Mouse (Mus musculus) olfactory bulb, adult 2 months (tissue): ENCODE measurements around the gene Asb4.

ENCODE experiments used
- CTCF ChIP-seq: fragments of 200-500 bp; IDR thresholded peaks from 2 replicates; pipeline ENCODE4 v1.5.1; 2012; ENCODE audit warnings: low read depth, mild to moderate bottlenecking, low read length, moderate library complexity; ENCODE audit not compliant: insufficient read depth
- POLR2A ChIP-seq: fragments of 200-500 bp; IDR thresholded peaks from 2 replicates; pipeline ENCODE4 v1.6.1; 2012; ENCODE audit warnings: mild to moderate bottlenecking, low read depth, low read length, moderate library complexity; ENCODE audit not compliant: insufficient read depth

DNA sequence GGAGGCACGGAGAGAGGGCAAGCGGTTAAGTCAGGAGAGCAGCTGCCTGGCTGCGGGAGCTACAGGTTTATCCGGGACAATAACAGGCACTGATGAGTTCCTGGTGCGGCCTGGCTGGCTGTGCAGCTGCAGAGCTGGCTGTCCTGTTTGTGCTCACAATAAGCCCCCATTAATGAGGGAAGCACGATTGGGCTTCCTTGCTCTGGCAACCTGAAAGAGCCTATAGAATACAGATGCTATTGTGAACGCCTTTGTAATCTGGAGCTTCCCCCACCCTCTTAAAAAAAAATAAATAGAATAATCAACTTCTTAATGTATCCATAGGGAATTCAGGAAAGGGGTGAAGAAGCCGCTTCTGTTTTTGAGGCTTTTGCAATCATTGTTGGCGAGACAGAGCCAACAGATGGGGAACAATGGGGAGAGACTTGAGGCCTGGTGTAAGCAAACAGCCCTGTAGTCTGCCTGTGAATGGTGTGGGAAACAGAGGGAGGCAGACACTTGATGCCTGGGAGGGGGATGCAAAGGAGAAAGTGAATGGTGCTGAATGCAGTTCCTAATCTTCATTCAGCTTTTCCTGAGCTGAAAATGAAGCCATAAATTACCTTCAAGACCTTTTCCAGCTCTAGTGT lies 2.4 kb upstream of the Asb4 start:
- TF ChIP-seq POLR2A (no peak), CTCF (no peak)
